Mouse (Mus musculus): ENCODE data around the gene Lemd1. TPM values are rescaled to one million over a fixed set of nuclear protein-coding genes. Genes with fewer than 3 reads are reported as not detected.

Gene Lemd1
- polyA plus RNA-seq, 1 experiment from 2014 or later: 17.6 TPM

MicroRNAs encoded within 50 kb of the gene (microRNA counts, 519-probe panel; counts per million panel counts)
- 3,412 counts per million, percentile 83 among the panel's probes with 10 or more counts for microRNA mmu-miR-135b

Small RNA genes within 50 kb of the gene (microRNA-seq; reads per million reads assigned to microRNA genes)
- gene Mir135b: 4,416 reads per million, percentile 92 among the genes with 10 or more reads in this experiment

Other genes with a start within 250 kb of the Lemd1 start
- gene Slc45a3, start 228.5 kb upstream of the Lemd1 start, polyA plus RNA-seq (2015; fragmentation: Nextera tagmentation; extraction: Ambion mirVana): 2.0 and 3.0 TPM in 2 replicates
- gene Elk4, start 183.8 kb upstream of the Lemd1 start, polyA plus RNA-seq (2015; fragmentation: Nextera tagmentation; extraction: Ambion mirVana): 8.0 and 15.4 TPM in 2 replicates
- gene Mfsd4a, start 123.4 kb upstream of the Lemd1 start, polyA plus RNA-seq (2015; fragmentation: Nextera tagmentation; extraction: Ambion mirVana): 7.8 TPM in 2 replicates
- gene Cdk18, start 51.7 kb upstream of the Lemd1 start, polyA plus RNA-seq (2015; fragmentation: Nextera tagmentation; extraction: Ambion mirVana): 0.68 and 1.6 TPM in 2 replicates
- 1.4 and 1.6 TPM in 2 replicates for gene AC124108.1, start within 50 bp of the Lemd1 start, polyA plus RNA-seq (2015; fragmentation: Nextera tagmentation; extraction: Ambion mirVana)
- gene Gm10188, start 38.3 kb downstream of the Lemd1 start, polyA plus RNA-seq (2015; fragmentation: Nextera tagmentation; extraction: Ambion mirVana): 0.50 and 0.59 TPM in 2 replicates
- gene Klhdc8a, start 107.2 kb downstream of the Lemd1 start, polyA plus RNA-seq (2015; fragmentation: Nextera tagmentation; extraction: Ambion mirVana): 7.5 TPM in 2 replicates
- gene Nuak2, start 124.7 kb downstream of the Lemd1 start, polyA plus RNA-seq (2015; fragmentation: Nextera tagmentation; extraction: Ambion mirVana): 6.6 and 7.1 TPM in 2 replicates
- 28.5 and 33.2 TPM in 2 replicates for gene Tmcc2, start 199.8 kb downstream of the Lemd1 start, polyA plus RNA-seq (2015; fragmentation: Nextera tagmentation; extraction: Ambion mirVana)
- 8.4 and 9.2 TPM in 2 replicates for gene Dstyk, start 226.1 kb downstream of the Lemd1 start, polyA plus RNA-seq (2015; fragmentation: Nextera tagmentation; extraction: Ambion mirVana)